Mouse (Mus musculus) thymus, postnatal 14 days (tissue): Measurements from ENCODE around the gene Dtx1.
A peak's percentile ranks its signal among the peaks of the same experiment; 100 is the strongest.

Experiments
- DNase-seq: peaks from one replicate; pipeline ENCODE4 v3.0.0; 2021

Gene Dtx1

GRCm38 (mm10) chr5:120711827-120712226 lies at the start of gene Dtx1:
Gene Dtx1, minus strand, starts transcription at chr5:120711927.
- no peak for DNase-seq

- DNase-seq: no peak
Measured at GRCm38 (mm10) chr5:120754215-120754614, 42.5 kb upstream of the Dtx1 start.

GRCm38 (mm10) chr5:120752786-120753185 lies 41.1 kb upstream of the Dtx1 start:
- no peak for DNase-seq

- DNase-seq: no peak
Measured at GRCm38 (mm10) chr5:120751206-120751605, 39.5 kb upstream of the Dtx1 start.

- no peak for DNase-seq
Measured at GRCm38 (mm10) chr5:120749688-120750087, 38.0 kb upstream of the Dtx1 start, which contains the start of gene Oas2. Gene Oas2, minus strand, starts transcription at chr5:120749853.

- DNase-seq: peak; percentile 63
Measured at GRCm38 (mm10) chr5:120746451-120746850, 34.7 kb upstream of the Dtx1 start.

- peak; percentile 71 for DNase-seq
Measured at GRCm38 (mm10) chr5:120742125-120742524, 30.4 kb upstream of the Dtx1 start.

- DNase-seq: no peak
Measured at GRCm38 (mm10) chr5:120734380-120734990, 22.8 kb upstream of the Dtx1 start.

GRCm38 (mm10) chr5:120733696-120734095 lies 22.0 kb upstream of the Dtx1 start:
- DNase-seq: no peak

- DNase-seq: no peak
Measured at GRCm38 (mm10) chr5:120732740-120733139, 21.0 kb upstream of the Dtx1 start.

- no peak for DNase-seq
Measured at GRCm38 (mm10) chr5:120729319-120729718, 17.6 kb upstream of the Dtx1 start.

GRCm38 (mm10) chr5:120725811-120726455 lies 14.2 kb upstream of the Dtx1 start:
- DNase-seq: no peak

- DNase-seq: no peak
Measured at GRCm38 (mm10) chr5:120721005-120721404, 9.3 kb upstream of the Dtx1 start.

GRCm38 (mm10) chr5:120718600-120719378 lies 7.1 kb upstream of the Dtx1 start:
- no peak for DNase-seq

- no peak for DNase-seq
Measured at GRCm38 (mm10) chr5:120717136-120717535, 5.4 kb upstream of the Dtx1 start.

- peak; percentile 89 for DNase-seq
Measured at GRCm38 (mm10) chr5:120714314-120714713, 2.6 kb upstream of the Dtx1 start.

- no peak for DNase-seq
Measured at GRCm38 (mm10) chr5:120712721-120713120, 994 bp upstream of the Dtx1 start.

- DNase-seq: peak; percentile 79
Measured at GRCm38 (mm10) chr5:120711416-120711815, 311 bp downstream of the Dtx1 start.

GRCm38 (mm10) chr5:120710826-120711248 lies 890 bp downstream of the Dtx1 start:
- DNase-seq: no peak

GRCm38 (mm10) chr5:120710161-120710825 lies 1.4 kb downstream of the Dtx1 start:
- DNase-seq: no peak

GRCm38 (mm10) chr5:120706976-120707375 lies 4.8 kb downstream of the Dtx1 start:
- no peak for DNase-seq

GRCm38 (mm10) chr5:120706541-120706940 lies 5.2 kb downstream of the Dtx1 start:
- DNase-seq: no peak

GRCm38 (mm10) chr5:120704421-120704820 lies 7.3 kb downstream of the Dtx1 start:
- DNase-seq: no peak
